Mouse (Mus musculus) MEL (cell line): ENCODE data around the gene Gabbr2. TPM values are rescaled to one million over a fixed set of nuclear protein-coding genes. Genes with fewer than 3 reads are reported as not detected.

Source experiments
- DNase-seq: peaks from one replicate; pipeline ENCODE4 v3.0.0; 2011; ENCODE audit warnings: low read depth, low spot score
- H3K27ac ChIP-seq: 2 replicates; pipeline ENCODE4 v1.5.1; 2012; ENCODE audit warnings: low read depth, mild to moderate bottlenecking, control low read depth, low read length, moderate library complexity; ENCODE audit not compliant: control insufficient read depth
- H3K27me3 ChIP-seq, 2 experiments: fragments of 150-350 bp in 1 of 2; sonication (generic) in 1 of 2; 2 replicates each; pipeline ENCODE4 v1.6.1; 2012; ENCODE audit warnings: low read length in 2 of 2, mild to moderate bottlenecking in 2 of 2, improper control_type of control experiment in 1 of 2, moderate library complexity in 1 of 2; ENCODE audit not compliant: insufficient read depth in 2 of 2, control insufficient read depth in 1 of 2
- H3K36me3 ChIP-seq, 2 experiments: 2 replicates each; pipeline ENCODE4 v1.6.1; 2012 to 2014; ENCODE audit warnings: low read length in 2 of 2, improper control_type of control experiment in 1 of 2, inconsistent platforms in 1 of 2, mild to moderate bottlenecking in 1 of 2; ENCODE audit not compliant: insufficient read depth in 2 of 2, control insufficient read depth in 1 of 2
- H3K4me1 ChIP-seq, 2 experiments: fragments of 150-350 bp in 1 of 2; sonication (generic) in 1 of 2; 2 replicates each; pipeline ENCODE4 v1.6.1; 2012; ENCODE audit warnings: low read length in 2 of 2, improper control_type of control experiment in 1 of 2, mild to moderate bottlenecking in 1 of 2; ENCODE audit not compliant: insufficient read depth in 2 of 2, control insufficient read depth in 1 of 2
- H3K4me3 ChIP-seq, 2 experiments: fragments of 150-350 bp in 1 of 2; sonication (generic) in 1 of 2; 2 replicates each; pipeline ENCODE4 v1.5.1; 2012; ENCODE audit warnings: low read depth in 2 of 2, low read length in 2 of 2, mild to moderate bottlenecking in 2 of 2, moderate library complexity in 2 of 2, control low read depth in 1 of 2, improper control_type of control experiment in 1 of 2; ENCODE audit not compliant: control insufficient read depth in 1 of 2, insufficient read depth in 1 of 2
- H3K79me2 ChIP-seq: 2 replicates; pipeline ENCODE4 v1.6.1; 2012; ENCODE audit warnings: mild to moderate bottlenecking, low read length, moderate library complexity; ENCODE audit not compliant: control insufficient read depth, poor library complexity, insufficient read depth
- H3K9ac ChIP-seq: 2 replicates; pipeline ENCODE4 v1.6.1; 2012; ENCODE audit warnings: low read depth, mild to moderate bottlenecking, control low read depth, low read length, moderate library complexity; ENCODE audit not compliant: control insufficient read depth, poor library complexity, severe bottlenecking
- H3K9me3 ChIP-seq: fragments of 150-350 bp; sonication (generic); replicated peaks from 2 replicates; pipeline ENCODE4 v1.6.1; 2012; ENCODE audit warnings: mild to moderate bottlenecking, low read length, improper control_type of control experiment, moderate library complexity; ENCODE audit not compliant: insufficient read depth
- BHLHE40 ChIP-seq: IDR thresholded peaks from 2 replicates; pipeline ENCODE4 v1.6.1; 2012; ENCODE audit warnings: low read depth, mild to moderate bottlenecking, inconsistent platforms, low read length, improper control_type of control experiment, borderline replicate concordance
- CTCF ChIP-seq, 3 experiments: IDR thresholded peaks in 2 of 3; conservative IDR thresholded peaks in 1 of 3; 2 replicates each; pipeline ENCODE4 v1.5.1; 2011 to 2012; ENCODE audit warnings: low read length in 3 of 3, low read depth in 2 of 3, mild to moderate bottlenecking in 2 of 3, improper control_type of control experiment in 1 of 3, inconsistent platforms in 1 of 3, mixed read lengths in 1 of 3, moderate library complexity in 1 of 3; ENCODE audit not compliant: control insufficient read depth in 1 of 3, insufficient read depth in 1 of 3, poor library complexity in 1 of 3, severe bottlenecking in 1 of 3
- E2F4 ChIP-seq: IDR thresholded peaks from 2 replicates; pipeline ENCODE4 v1.6.1; 2011; ENCODE audit warnings: low read depth, low read length, improper control_type of control experiment, borderline replicate concordance
- ETS1 ChIP-seq: IDR thresholded peaks from 2 replicates; pipeline ENCODE4 v1.6.1; 2012; ENCODE audit warnings: low read depth, mild to moderate bottlenecking, inconsistent platforms, low read length, improper control_type of control experiment, moderate library complexity
- GABPA ChIP-seq: IDR thresholded peaks from 2 replicates; pipeline ENCODE4 v1.6.1; 2012; ENCODE audit warnings: low read depth, mild to moderate bottlenecking, inconsistent platforms, low read length, improper control_type of control experiment, moderate library complexity
- MAX ChIP-seq: IDR thresholded peaks from 2 replicates; pipeline ENCODE4 v1.6.1; 2011; ENCODE audit warnings: low read length, improper control_type of control experiment
- MXI1 ChIP-seq: IDR thresholded peaks from 2 replicates; pipeline ENCODE4 v1.6.1; 2011; ENCODE audit warnings: mild to moderate bottlenecking, low read depth, low read length, improper control_type of control experiment
- MYB ChIP-seq: IDR thresholded peaks from 2 replicates; pipeline ENCODE4 v1.6.1; 2011; ENCODE audit warnings: mild to moderate bottlenecking, low read depth, low read length, improper control_type of control experiment
- NRF1 ChIP-seq: IDR thresholded peaks from 2 replicates; pipeline ENCODE4 v1.6.1; 2014; ENCODE audit warnings: low read depth, mild to moderate bottlenecking, inconsistent platforms, low read length, improper control_type of control experiment, moderate library complexity; ENCODE audit not compliant: poor library complexity, insufficient read depth, severe bottlenecking
- POLR2AphosphoS5 ChIP-seq: IDR thresholded peaks from 2 replicates; pipeline ENCODE4 v1.6.1; 2012; ENCODE audit warnings: low read depth, borderline replicate concordance, mild to moderate bottlenecking, inconsistent platforms, low read length, moderate library complexity, mixed read lengths
- RCOR1 ChIP-seq: IDR thresholded peaks from 2 replicates; pipeline ENCODE4 v1.6.1; 2012; ENCODE audit warnings: low read depth, mild to moderate bottlenecking, inconsistent platforms, low read length, improper control_type of control experiment
- SIN3A ChIP-seq: IDR thresholded peaks from 2 replicates; pipeline ENCODE4 v1.6.1; 2012; ENCODE audit warnings: low read length, improper control_type of control experiment, inconsistent platforms
- TBP ChIP-seq: IDR thresholded peaks from 2 replicates; pipeline ENCODE4 v1.8.0; 2011; ENCODE audit warnings: low read depth, low read length, improper control_type of control experiment
- TCF12 ChIP-seq: IDR thresholded peaks from 2 replicates; pipeline ENCODE4 v1.6.1; 2014; ENCODE audit warnings: low read depth, mild to moderate bottlenecking, inconsistent platforms, low read length, improper control_type of control experiment, moderate library complexity
- UBTF ChIP-seq: IDR thresholded peaks from 2 replicates; pipeline ENCODE4 v1.6.1; 2012; ENCODE audit warnings: low read depth, mild to moderate bottlenecking, inconsistent platforms, low read length, improper control_type of control experiment, moderate library complexity, borderline replicate concordance; ENCODE audit not compliant: insufficient read depth
- USF1 ChIP-seq: IDR thresholded peaks from 2 replicates; pipeline ENCODE4 v1.6.1; 2014; ENCODE audit warnings: low read depth, mild to moderate bottlenecking, inconsistent platforms, low read length, improper control_type of control experiment, moderate library complexity
- USF2 ChIP-seq, 2 experiments: IDR thresholded peaks; 2 replicates each; pipeline ENCODE4 v1.6.1; 2011 to 2012; ENCODE audit warnings: improper control_type of control experiment in 2 of 2, low read length in 2 of 2, borderline replicate concordance in 1 of 2, inconsistent platforms in 1 of 2, low read depth in 1 of 2, mild to moderate bottlenecking in 1 of 2; ENCODE audit not compliant: insufficient read depth in 1 of 2
- ZC3H11A ChIP-seq: IDR thresholded peaks from 2 replicates; pipeline ENCODE4 v1.6.1; 2012; ENCODE audit warnings: low read depth, mild to moderate bottlenecking, inconsistent platforms, low read length, improper control_type of control experiment
- ZKSCAN1 ChIP-seq: IDR thresholded peaks from 2 replicates; pipeline ENCODE4 v1.6.1; 2012; ENCODE audit warnings: low read depth, mild to moderate bottlenecking, inconsistent platforms, low read length, improper control_type of control experiment, moderate library complexity
- ZMIZ1 ChIP-seq: IDR thresholded peaks from 2 replicates; pipeline ENCODE4 v1.6.1; 2012; ENCODE audit warnings: low read depth, mild to moderate bottlenecking, inconsistent platforms, low read length, improper control_type of control experiment, moderate library complexity
- ZNF384 ChIP-seq: IDR thresholded peaks from 2 replicates; pipeline ENCODE4 v1.6.1; 2012; ENCODE audit warnings: low read depth, mild to moderate bottlenecking, inconsistent platforms, low read length, improper control_type of control experiment
- polyA plus RNA-seq, 2 experiments: library from polyadenylated mRNA; stranded (reverse) in 1 of 2; unstranded in 1 of 2; fragments of >175 nt in 1 of 2; fragments of >200 nt in 1 of 2; gene quantifications; 2 replicates each; pipeline versions ENCODE4 v1.2.1 to v1.2.4; 2012; ENCODE audit warnings: low replicate concordance in 2 of 2, low read depth in 1 of 2; ENCODE audit not compliant: insufficient read length in 2 of 2, insufficient read depth in 1 of 2, missing spikeins in 1 of 2
- total RNA-seq: library from RNA; depleted of rRNA; stranded (reverse); fragments of 300-350 nt; gene quantifications from 2 replicates; pipeline ENCODE4 v1.2.3, GENCODE M21; 2012

Gene Gabbr2
- total and polyA plus RNA-seq, 3 experiments, result not detected

DNA sequence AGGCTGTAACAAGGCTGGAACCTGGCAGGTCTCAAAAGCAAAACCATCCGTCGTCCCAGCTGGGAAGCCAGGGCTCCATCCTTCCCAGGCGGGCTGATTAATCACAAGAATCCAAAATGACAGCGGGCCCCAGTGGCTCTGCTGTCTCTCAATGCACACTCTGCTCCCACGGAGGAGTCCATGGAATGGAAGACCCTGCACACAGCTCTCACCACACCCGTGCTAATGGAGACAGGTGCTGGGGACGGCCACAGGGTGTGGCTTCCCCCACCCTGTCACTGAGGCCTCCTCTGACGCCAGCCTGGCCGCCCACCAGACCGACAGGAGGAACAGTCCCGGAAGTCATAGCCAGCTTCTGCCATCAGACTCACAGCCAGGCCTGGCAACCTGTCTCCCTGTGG, 15.0 kb downstream of the Gabbr2 start:
- Histone ChIP-seq H3K4me1 (no peaks in the 10 kb centered on the region), H3K27ac (no peak overlapping the region), H3K9me3 (no peaks in the 10 kb centered on the region), H3K4me3 (no peak overlapping the region), H3K79me2 (no peaks in the 10 kb centered on the region), H3K36me3 (no peaks in the 10 kb centered on the region), H3K9ac (no peak overlapping the region), H3K27me3 (peaks cover 0 to 2% of the 10 kb centered on the region in 2 experiments; a peak in 1 of 4 replicates)
- no peak for TF ChIP-seq SIN3A
- TF ChIP-seq ZC3H11A, result no peak
- no peak for TF ChIP-seq ZNF384
- TF ChIP-seq ETS1, result no peak
- no peak for TF ChIP-seq TCF12
- no peak for TF ChIP-seq USF1
- TF ChIP-seq UBTF, result no peak
- no peak for TF ChIP-seq NRF1
- TF ChIP-seq E2F4, result no peak
- TF ChIP-seq BHLHE40, result no peak
- TF ChIP-seq POLR2AphosphoS5, result no peak
- no peak for TF ChIP-seq CTCF (IDR thresholded peaks at IDR 0.05 in 2 of 3, conservative IDR thresholded peaks at IDR 0.05 in 1 of 3; ENCODE audit: control insufficient read depth in 1 of 3, insufficient read depth in 1 of 3, low read depth in 2 of 3, low read length in 3 of 3, poor library complexity in 1 of 3, severe bottlenecking in 1 of 3)
- no peak for TF ChIP-seq MAX
- TF ChIP-seq USF2 (IDR thresholded peaks at IDR 0.05; ENCODE audit: borderline replicate concordance in 1 of 2, insufficient read depth in 1 of 2, low read depth in 1 of 2, low read length in 2 of 2), result no peak
- no peak for DNase-seq

DNA sequence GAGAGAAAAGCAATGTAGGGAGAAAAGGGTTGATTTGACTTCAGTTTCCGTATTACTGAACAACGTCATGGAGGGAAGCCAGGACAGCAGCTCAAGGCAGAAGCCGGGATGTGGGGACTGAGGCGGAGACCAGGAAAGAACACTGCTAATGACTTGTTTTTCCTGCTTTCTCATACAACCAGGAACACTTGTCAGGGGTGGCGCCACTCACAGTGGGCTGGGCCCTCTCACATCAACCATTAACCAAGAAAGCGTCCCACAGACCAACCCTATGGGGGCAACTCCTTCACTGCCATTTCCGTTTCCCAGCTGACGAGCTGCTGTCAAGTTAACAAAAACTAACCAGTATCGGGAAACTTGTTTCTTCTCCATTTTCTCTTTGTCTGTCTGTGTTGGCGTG, 18.4 kb downstream of the Gabbr2 start:
- H3K4me3 ChIP-seq, result no peak overlapping the region
- no peak for TF ChIP-seq NRF1
- TF ChIP-seq MYB, result no peak
- no peak for TF ChIP-seq TBP
- no peak for TF ChIP-seq MXI1
- TF ChIP-seq ZMIZ1, result no peak
- TF ChIP-seq RCOR1, result no peak
- TF ChIP-seq ZKSCAN1, result no peak
- no peak for TF ChIP-seq GABPA
- TF ChIP-seq, all 39 proteins: peak for 0
- Histone ChIP-seq H3K27ac (no peak overlapping the region), H3K4me1 (no peaks in the 10 kb centered on the region), H3K79me2 (no peaks in the 10 kb centered on the region), H3K9ac (no peak overlapping the region), H3K36me3 (no peaks in the 10 kb centered on the region), H3K27me3 (peaks cover 0 to 2% of the 10 kb centered on the region in 2 experiments; a peak in 1 of 4 replicates), H3K9me3 (no peaks in the 10 kb centered on the region)
- DNase-seq, result no peak
